Comparison of ENCODE assay signal across 10 mouse cellular contexts in the genomic region with DNA sequence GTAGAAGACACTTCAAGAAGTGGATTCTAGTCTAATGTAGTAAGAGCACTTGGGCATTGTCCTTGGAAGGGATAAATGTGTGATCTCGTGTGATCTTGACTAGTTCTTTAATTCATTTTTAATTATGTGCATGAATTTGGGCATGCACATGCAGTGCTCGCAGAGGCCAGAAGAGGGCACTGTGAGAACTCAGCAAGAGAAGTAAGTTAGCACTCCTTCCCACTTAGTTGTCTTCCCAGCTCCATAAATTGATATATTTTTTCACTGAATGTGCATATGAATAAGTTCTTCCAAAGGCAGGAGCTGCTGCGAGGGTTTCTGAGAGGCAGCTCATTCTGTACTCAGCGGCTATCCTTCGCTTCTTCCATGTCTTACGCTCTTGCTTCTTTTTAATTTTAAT. TPM values are rescaled to one million over a fixed set of nuclear protein-coding genes. Genes with fewer than 3 reads are reported as not detected.
DNase-seq lines count a peak whose midpoint lies in the region; ATAC-seq and TF ChIP-seq lines count a peak whose summit lies in the region.
"Had no signal": no experiment of that assay in that cellular context is flagged by ENCODE, and none has a peak within 500 bp of the region (broad histone marks: within the 10 kb centered on the region; RNA-seq: fewer than 3 reads in every experiment).

No protein-coding gene starts in this region.

- no peaks in the 10 kb centered on the region for H3K9me3 ChIP-seq in hindbrain, embryonic 11.5 days (ENCODE audit: control insufficient read depth, low read length)
- no peaks in the 10 kb centered on the region for H3K9me3 ChIP-seq in hindbrain, embryonic 13.5 days
- peaks cover 8% of the 10 kb centered on the region for H3K9me3 ChIP-seq in G1E (replicated peaks)
- H3K9me3 ChIP-seq: embryonic facial prominence, embryonic 13.5 days had no signal

- TF ChIP-seq CTCF in G1E (IDR thresholded peaks at IDR 0.05; ENCODE audit: low read depth, low read length), result peak; percentile 67
- TF ChIP-seq CTCF in cerebellum, adult 2 months (IDR thresholded peaks at IDR 0.05; ENCODE audit: borderline replicate concordance, insufficient read depth, low read depth, low read length), result peak; percentile 89

- H3K27ac ChIP-seq in hindbrain, embryonic 11.5 days (ENCODE audit: low read depth, low read length), result no peak overlapping the region
- H3K27ac ChIP-seq in hindbrain, embryonic 13.5 days, result no peak overlapping the region
- H3K27ac ChIP-seq in cerebellum, adult 2 months (ENCODE audit: insufficient read depth, low read length), result no peak overlapping the region
- H3K27ac ChIP-seq: embryonic facial prominence, embryonic 13.5 days had no signal

- no peaks in the 10 kb centered on the region for H3K36me3 ChIP-seq in hindbrain, embryonic 11.5 days (ENCODE audit: control insufficient read depth, insufficient read depth, low read length)
- H3K36me3 ChIP-seq in hindbrain, embryonic 13.5 days, result no peaks in the 10 kb centered on the region
- no peaks in the 10 kb centered on the region for H3K36me3 ChIP-seq in G1E (replicated peaks)
- H3K36me3 ChIP-seq: embryonic facial prominence, embryonic 13.5 days had no signal

- no peak overlapping the region for H3K4me2 ChIP-seq in hindbrain, embryonic 11.5 days (replicated peaks; ENCODE audit: low read depth, low read length)
- H3K4me2 ChIP-seq in hindbrain, embryonic 13.5 days, result no peak overlapping the region
- H3K4me2 ChIP-seq: embryonic facial prominence, embryonic 13.5 days had no signal

- ATAC-seq in hindbrain, embryonic 11.5 days (ENCODE audit: low FRiP score), result no peak
- no peak for ATAC-seq in hindbrain, embryonic 13.5 days (ENCODE audit: low FRiP score)
- no peak for ATAC-seq in G1E (ENCODE audit: extremely low read depth, insufficient number of reproducible peaks, low FRiP score, poor library complexity, severe bottlenecking)

- DNase-seq in hindbrain, embryonic 11.5 days (ENCODE audit: low spot score), result peak; percentile 86
- no peak for DNase-seq in G1E (ENCODE audit: low spot score)
- peak; percentile 59 to 76 for DNase-seq in cerebellum, adult 2 months
- DNase-seq in gastrocnemius, adult 8-10 months (ENCODE audit: low spot score in 2 of 2), result peak; percentile 14 to 15
- DNase-seq in layer of hippocampus, postnatal 25 days (ENCODE audit: extremely low spot score in 1 of 2, low spot score in 1 of 2), result peak; percentile 69 to 92
- DNase-seq in naive thymus-derived CD4-positive, alpha-beta T cell, adult 2 months (ENCODE audit: low read depth), result peak; percentile 41
- DNase-seq in urinary bladder, postnatal 10 days (ENCODE audit: low spot score), result peak; percentile 29

- peaks cover 4% of the 10 kb centered on the region; the same call in 1 of the 2 replicates for H3K27me3 ChIP-seq in hindbrain, embryonic 11.5 days (ENCODE audit: control insufficient read depth, insufficient read depth, low read length)
- 0 out of 2 replicates have a peak, but pooled peaks cover 5% of the 10 kb centered on the region for H3K27me3 ChIP-seq in hindbrain, embryonic 13.5 days
- no peaks in the 10 kb centered on the region; the same call in 1 of the 2 replicates for H3K27me3 ChIP-seq in G1E (ENCODE audit: insufficient read depth, low read length)
- no peaks in the 10 kb centered on the region for H3K27me3 ChIP-seq in cerebellum, adult 2 months (ENCODE audit: control insufficient read depth, insufficient read depth, low read length)
- H3K27me3 ChIP-seq: embryonic facial prominence, embryonic 13.5 days had no signal

- WGBS in hindbrain, embryonic 11.5 days, result 35% methylated on average over 6 of the region's 6 CpGs
- whole genome bisulfite sequencing in hindbrain, embryonic 13.5 days, result 36% methylated on average over 6 of the region's 6 CpGs
- WGBS in cerebellum, adult 2 months, result 26% methylated on average over 6 of the region's 6 CpGs

- H3K4me1 ChIP-seq in hindbrain, embryonic 11.5 days (replicated peaks; ENCODE audit: control insufficient read depth, insufficient read depth, low read length), result no peaks in the 10 kb centered on the region
- 0 out of 2 replicates have a peak, but pooled peaks cover 7% of the 10 kb centered on the region for H3K4me1 ChIP-seq in hindbrain, embryonic 13.5 days (replicated peaks)
- H3K4me1 ChIP-seq in G1E (ENCODE audit: insufficient read depth, low read depth, low read length), result no peaks in the 10 kb centered on the region
- no peaks in the 10 kb centered on the region for H3K4me1 ChIP-seq in cerebellum, adult 2 months (ENCODE audit: control insufficient read depth, insufficient read depth, low read length)

- no peak for TF ChIP-seq POLR2A in cerebellum, adult 2 months (IDR thresholded peaks at IDR 0.05; ENCODE audit: borderline replicate concordance, insufficient read depth, low read length)

- H3K9ac ChIP-seq in hindbrain, embryonic 11.5 days (ENCODE audit: low read depth, low read length), result no peak overlapping the region
- no peak overlapping the region for H3K9ac ChIP-seq in hindbrain, embryonic 13.5 days
- H3K9ac ChIP-seq: embryonic facial prominence, embryonic 13.5 days had no signal

- H3K4me3 ChIP-seq in hindbrain, embryonic 11.5 days (ENCODE audit: low read depth, low read length), result no peak overlapping the region
- no peak overlapping the region for H3K4me3 ChIP-seq in hindbrain, embryonic 13.5 days
- no peak overlapping the region for H3K4me3 ChIP-seq in G1E (ENCODE audit: low read depth, low read length)
- H3K4me3 ChIP-seq in cerebellum, adult 2 months (replicated peaks; ENCODE audit: insufficient read depth, low read depth, low read length), result no peak overlapping the region
- H3K4me3 ChIP-seq: embryonic facial prominence, embryonic 13.5 days; megakaryocyte, embryonic 14.5 days had no signal

RNA-seq across cellular contexts. Expression of a gene that starts 3.2 kb away (rescaled TPM):
- not detected in 2 replicates for polyA plus RNA-seq in hindbrain, embryonic 11.5 days (2014; fragmentation: Nextera tagmentation; extraction: Ambion mirVana)
- polyA plus RNA-seq in hindbrain, embryonic 13.5 days (2015; fragmentation: Nextera tagmentation; extraction: Ambion mirVana), result 0.19 and 0.48 TPM in 2 replicates
- total RNA-seq in G1E (2014; fragmentation: Nextera tagmentation) (not detected in 2 replicates), G1E (2017) (not detected in 2 replicates)
- polyA plus RNA-seq in G1E (2012), result not detected in 2 replicates
- polyA plus RNA-seq in cerebellum, adult 2 months (2012; rRNA removed), result 0.27 and 0.33 TPM in 2 replicates
- total RNA-seq in gastrocnemius, adult 8-10 months (2022), result not detected
- under 1 TPM; 0.42 to 0.47 TPM for total RNA-seq in layer of hippocampus, postnatal 25 days (2021)

RNA-seq across cellular contexts. Expression of a gene that starts 24.3 kb away (rescaled TPM):
- 0.63 and 1.2 TPM in 2 replicates for polyA plus RNA-seq in hindbrain, embryonic 11.5 days (2014; fragmentation: Nextera tagmentation; extraction: Ambion mirVana)
- 8.3 and 9.8 TPM in 2 replicates for polyA plus RNA-seq in hindbrain, embryonic 13.5 days (2015; fragmentation: Nextera tagmentation; extraction: Ambion mirVana)
- total RNA-seq in G1E (2014; fragmentation: Nextera tagmentation) (not detected in 2 replicates), G1E (2017) (0.11 TPM in 1 of 2 replicates, not detected in the other)
- not detected in 2 replicates for polyA plus RNA-seq in G1E (2012)
- 154 and 167 TPM in 2 replicates for polyA plus RNA-seq in cerebellum, adult 2 months (2012; rRNA removed)
- total RNA-seq in gastrocnemius, adult 8-10 months (2022), result not detected
- total RNA-seq in layer of hippocampus, postnatal 25 days (2021), result 10 to 100 TPM; 11.0 to 12.5 TPM

RNA-seq across cellular contexts. Expression of a gene that starts 37.9 kb away (rescaled TPM):
- polyA plus RNA-seq in hindbrain, embryonic 11.5 days (2014; fragmentation: Nextera tagmentation; extraction: Ambion mirVana), result not detected in 2 replicates
- not detected in 2 replicates for polyA plus RNA-seq in hindbrain, embryonic 13.5 days (2015; fragmentation: Nextera tagmentation; extraction: Ambion mirVana)
- total RNA-seq in G1E (2014; fragmentation: Nextera tagmentation), result not detected in 2 replicates
- 0.12 TPM in 1 of 2 replicates, not detected in the other for total RNA-seq in G1E (2017)
- polyA plus RNA-seq in G1E (2012), result not detected in 2 replicates
- polyA plus RNA-seq in cerebellum, adult 2 months (2012; rRNA removed), result not detected in 2 replicates
- total RNA-seq in gastrocnemius, adult 8-10 months (2022), result not detected
- total RNA-seq in layer of hippocampus, postnatal 25 days (2021), result not detected

Comparison
In these comparisons a context has a peak if more than half of its experiments do, and no peak if none do; other contexts are left out.
1. RNA of a gene that starts 24.3 kb away (polyA plus RNA-seq): 154 to 167 TPM in cerebellum, adult 2 months; 8.3 to 9.8 TPM in hindbrain, embryonic 13.5 days, 0.63 to 1.2 TPM in hindbrain, embryonic 11.5 days and not detected in G1E; every median in the first group is over 10 times any median in the second.